Mouse (Mus musculus): ENCODE data around the gene Sept9. TPM values are rescaled to one million over a fixed set of nuclear protein-coding genes. Genes with fewer than 3 reads are reported as not detected.

Sept9 gene
- polyA plus RNA-seq, 1 experiment from 2014 or later: 111 TPM

DNA sequence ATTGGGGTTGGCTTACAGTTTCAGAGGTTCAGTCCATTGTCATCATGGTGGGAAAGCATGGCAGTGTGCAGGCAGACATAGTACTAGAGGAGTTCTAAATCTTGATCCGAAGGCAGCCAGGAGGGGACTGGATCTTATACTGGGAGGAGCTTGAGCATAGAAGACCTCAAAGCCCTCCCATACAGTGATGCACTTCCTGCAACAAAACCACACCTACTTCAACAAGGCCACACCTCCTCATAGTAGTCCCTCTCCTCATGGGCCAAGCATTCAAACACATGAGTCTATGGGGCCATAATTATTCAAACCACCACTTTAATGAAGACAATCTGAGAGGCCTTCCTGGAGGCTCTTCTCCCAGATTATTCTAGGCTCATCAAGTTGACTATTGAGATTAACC lies 57.8 kb downstream of the Sept9 start:
- Histone ChIP-seq H3K27ac (ENCODE audit: low read depth, low read length) (no peak overlapping the region), H3K36me3 (ENCODE audit: control insufficient read depth, insufficient read depth, low read length) (no peaks in the 10 kb centered on the region), H3K4me1 (replicated peaks; ENCODE audit: control insufficient read depth, insufficient read depth, low read length) (0 out of 2 replicates have a peak, but pooled peaks cover 3% of the 10 kb centered on the region), H3K9ac (ENCODE audit: low read depth, low read length) (no peak overlapping the region), H3K4me3 (ENCODE audit: low read depth, low read length) (no peak overlapping the region), H3K4me2 (no peak overlapping the region), H3K9me3 (ENCODE audit: control insufficient read depth, low read length) (no peaks in the 10 kb centered on the region), H3K27me3 (replicated peaks; ENCODE audit: control insufficient read depth, insufficient read depth, low read length) (no peaks in the 10 kb centered on the region)
- no peak for DNase-seq (ENCODE audit: low spot score)
- WGBS: 80% methylated on average over 1 of the region's 1 CpGs
- ATAC-seq (replicated peaks; ENCODE audit: low FRiP score): no peak

DNA sequence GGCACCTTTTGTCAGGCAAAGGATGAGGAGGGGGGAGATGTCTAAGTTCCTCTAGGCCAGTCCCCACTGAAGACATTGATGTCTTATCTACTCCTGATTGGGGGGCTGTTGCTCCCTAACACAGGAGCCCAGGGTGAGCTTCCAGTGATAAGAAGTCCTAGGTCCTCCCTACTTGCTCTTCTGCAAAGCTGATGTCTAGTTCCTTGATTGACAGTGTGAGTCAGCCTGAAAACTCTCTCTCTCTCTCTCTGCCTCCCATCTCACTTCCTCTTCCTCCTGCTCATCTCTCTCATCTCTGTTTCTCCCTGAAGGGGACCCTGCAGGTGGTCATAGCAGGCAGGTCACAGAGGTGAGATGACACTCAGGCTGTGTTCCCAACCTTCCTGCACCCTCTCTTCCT lies 58.4 kb downstream of the Sept9 start:
- Histone ChIP-seq H3K4me2 (no peak overlapping the region), H3K4me1 (replicated peaks; ENCODE audit: control insufficient read depth, insufficient read depth, low read length) (0 out of 2 replicates have a peak, but pooled peaks cover 3% of the 10 kb centered on the region), H3K27ac (ENCODE audit: low read depth, low read length) (no peak overlapping the region), H3K9ac (ENCODE audit: low read depth, low read length) (no peak overlapping the region), H3K4me3 (ENCODE audit: low read depth, low read length) (no peak overlapping the region), H3K36me3 (ENCODE audit: control insufficient read depth, insufficient read depth, low read length) (no peaks in the 10 kb centered on the region), H3K9me3 (ENCODE audit: control insufficient read depth, low read length) (no peaks in the 10 kb centered on the region), H3K27me3 (replicated peaks; ENCODE audit: control insufficient read depth, insufficient read depth, low read length) (no peaks in the 10 kb centered on the region)
- ATAC-seq (replicated peaks; ENCODE audit: low FRiP score): no peak
- DNase-seq (ENCODE audit: low spot score): no peak

DNA sequence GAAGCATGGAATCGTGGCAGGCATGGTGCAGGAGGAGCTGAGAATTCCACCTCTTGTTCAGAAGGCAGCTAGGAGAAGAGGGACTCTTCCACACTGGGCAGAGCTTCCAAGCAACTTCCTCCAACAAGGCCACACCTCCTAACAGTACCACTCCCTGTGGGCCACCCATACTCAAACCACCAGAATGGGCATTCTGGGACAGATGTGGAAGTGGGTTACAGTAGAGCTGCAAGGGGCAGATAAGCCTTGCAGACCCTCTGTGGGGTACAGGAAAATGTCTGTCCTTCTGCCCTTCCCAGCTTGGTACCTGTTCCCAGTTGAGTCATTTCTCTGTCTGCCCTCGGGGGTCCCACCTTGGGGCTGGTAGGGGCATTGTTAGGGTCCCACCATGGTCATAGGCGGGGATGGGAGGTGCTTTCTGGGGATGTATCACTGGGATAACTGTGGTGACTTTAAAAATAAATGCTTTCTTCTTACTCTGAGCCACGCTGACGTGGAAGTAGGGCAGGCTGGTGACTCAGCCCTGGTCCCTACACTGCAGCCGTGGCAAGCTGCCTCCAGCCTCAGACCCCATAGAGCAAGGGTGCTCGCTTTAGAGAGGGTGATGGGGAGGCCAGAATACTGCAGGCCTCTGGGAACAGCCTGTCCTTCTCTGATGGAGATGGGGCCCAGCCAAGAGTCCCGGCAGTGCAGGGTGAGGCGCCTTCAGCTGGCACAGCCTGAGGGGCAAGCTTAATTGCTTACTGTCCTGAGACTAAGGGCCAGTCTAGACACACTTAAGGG lies 59.9 kb downstream of the Sept9 start:
- 69% methylated on average over 9 of the region's 9 CpGs for WGBS
- H3K27ac ChIP-seq (ENCODE audit: low read depth, low read length): no peak overlapping the region
- H3K36me3 ChIP-seq (ENCODE audit: control insufficient read depth, insufficient read depth, low read length): no peaks in the 10 kb centered on the region
- H3K4me1 ChIP-seq (replicated peaks; ENCODE audit: control insufficient read depth, insufficient read depth, low read length): peaks cover 6% of the 10 kb centered on the region; the same call in 1 of the 2 replicates
- ATAC-seq (replicated peaks; ENCODE audit: low FRiP score): no peak
- H3K4me2 ChIP-seq: no peak overlapping the region
- H3K4me3 ChIP-seq (ENCODE audit: low read depth, low read length): no peak overlapping the region
- no peak overlapping the region for H3K9ac ChIP-seq (ENCODE audit: low read depth, low read length)
- H3K9me3 ChIP-seq (ENCODE audit: control insufficient read depth, low read length): no peaks in the 10 kb centered on the region
- H3K27me3 ChIP-seq (replicated peaks; ENCODE audit: control insufficient read depth, insufficient read depth, low read length): no peaks in the 10 kb centered on the region
- DNase-seq (ENCODE audit: low spot score): no peak

DNA sequence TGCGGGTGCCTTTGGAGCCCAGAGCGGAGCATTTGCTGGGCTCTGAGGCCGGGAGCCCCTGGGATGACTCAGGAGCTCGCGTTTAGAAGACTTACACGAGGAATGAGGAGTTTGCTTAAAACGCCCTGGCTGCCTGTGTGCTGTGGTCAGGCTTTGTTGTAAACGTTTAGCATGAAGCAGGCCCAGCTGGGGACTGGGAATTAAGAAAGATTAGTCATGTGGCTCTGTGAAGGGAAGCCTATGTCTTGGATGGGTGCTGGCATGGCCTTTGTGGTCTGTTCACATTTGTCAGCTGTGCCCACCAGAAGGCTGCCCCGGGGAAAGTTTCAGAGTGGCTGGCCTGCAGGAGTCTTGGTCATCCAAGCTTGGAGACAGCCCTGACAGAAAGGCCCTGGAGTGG lies 61.2 kb downstream of the Sept9 start:
- Histone ChIP-seq H3K27me3 (replicated peaks; ENCODE audit: control insufficient read depth, insufficient read depth, low read length) (peaks cover 2% of the 10 kb centered on the region), H3K9me3 (ENCODE audit: control insufficient read depth, low read length) (no peaks in the 10 kb centered on the region), H3K36me3 (ENCODE audit: control insufficient read depth, insufficient read depth, low read length) (no peaks in the 10 kb centered on the region), H3K27ac (ENCODE audit: low read depth, low read length) (no peak overlapping the region), H3K9ac (ENCODE audit: low read depth, low read length) (no peak overlapping the region), H3K4me3 (ENCODE audit: low read depth, low read length) (no peak overlapping the region), H3K4me2 (no peak overlapping the region), H3K4me1 (replicated peaks; ENCODE audit: control insufficient read depth, insufficient read depth, low read length) (peaks cover 14% of the 10 kb centered on the region)
- no peak for DNase-seq (ENCODE audit: low spot score)
- ATAC-seq (replicated peaks; ENCODE audit: low FRiP score): no peak
- 74% methylated on average over 9 of the region's 9 CpGs for WGBS

DNA sequence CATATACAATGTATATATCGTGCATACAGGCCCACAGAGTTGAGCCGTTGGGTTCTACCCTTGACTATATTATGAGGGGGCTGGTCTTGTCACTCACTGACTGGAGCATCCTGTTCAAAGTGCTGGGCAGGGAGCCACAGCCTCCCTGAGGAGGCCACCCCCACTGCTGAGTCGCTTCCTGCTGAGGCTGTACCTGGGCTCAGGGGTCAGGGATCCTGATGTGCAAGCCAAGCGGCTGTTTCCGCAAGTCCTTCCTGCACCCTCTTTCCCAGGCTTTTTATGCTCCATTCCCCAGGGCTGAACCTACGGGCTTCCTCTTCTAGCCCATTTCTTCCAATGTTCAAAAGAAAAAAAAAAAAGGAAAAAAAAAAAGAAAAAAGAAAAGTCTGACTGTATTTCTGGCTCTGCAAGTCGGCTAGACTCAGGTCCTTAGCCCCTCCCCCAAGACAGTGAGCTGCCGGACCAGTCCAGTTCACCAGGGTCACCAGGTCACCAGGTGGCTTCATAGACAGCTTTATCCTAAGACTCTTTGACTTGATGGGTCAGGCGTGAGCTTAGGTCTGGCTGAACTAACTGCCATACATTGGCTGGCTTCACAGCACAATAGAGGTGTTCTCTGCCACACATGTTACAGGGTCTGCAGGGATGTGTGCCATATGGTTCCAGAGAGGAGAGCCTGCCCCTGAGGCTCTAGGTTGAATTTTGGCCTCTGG lies 63.8 kb downstream of the Sept9 start:
- Histone ChIP-seq H3K36me3 (ENCODE audit: control insufficient read depth, insufficient read depth, low read length) (no peaks in the 10 kb centered on the region), H3K9ac (ENCODE audit: low read depth, low read length) (no peak overlapping the region), H3K9me3 (ENCODE audit: control insufficient read depth, low read length) (no peaks in the 10 kb centered on the region), H3K4me1 (replicated peaks; ENCODE audit: control insufficient read depth, insufficient read depth, low read length) (peaks cover 21% of the 10 kb centered on the region), H3K4me2 (no peak overlapping the region), H3K27me3 (replicated peaks; ENCODE audit: control insufficient read depth, insufficient read depth, low read length) (peaks cover 23% of the 10 kb centered on the region), H3K4me3 (ENCODE audit: low read depth, low read length) (no peak overlapping the region), H3K27ac (ENCODE audit: low read depth, low read length) (no peak overlapping the region)
- DNase-seq (ENCODE audit: low spot score): no peak
- WGBS: 44% methylated on average over 9 of the region's 9 CpGs
- no peak for ATAC-seq (replicated peaks; ENCODE audit: low FRiP score)

DNA sequence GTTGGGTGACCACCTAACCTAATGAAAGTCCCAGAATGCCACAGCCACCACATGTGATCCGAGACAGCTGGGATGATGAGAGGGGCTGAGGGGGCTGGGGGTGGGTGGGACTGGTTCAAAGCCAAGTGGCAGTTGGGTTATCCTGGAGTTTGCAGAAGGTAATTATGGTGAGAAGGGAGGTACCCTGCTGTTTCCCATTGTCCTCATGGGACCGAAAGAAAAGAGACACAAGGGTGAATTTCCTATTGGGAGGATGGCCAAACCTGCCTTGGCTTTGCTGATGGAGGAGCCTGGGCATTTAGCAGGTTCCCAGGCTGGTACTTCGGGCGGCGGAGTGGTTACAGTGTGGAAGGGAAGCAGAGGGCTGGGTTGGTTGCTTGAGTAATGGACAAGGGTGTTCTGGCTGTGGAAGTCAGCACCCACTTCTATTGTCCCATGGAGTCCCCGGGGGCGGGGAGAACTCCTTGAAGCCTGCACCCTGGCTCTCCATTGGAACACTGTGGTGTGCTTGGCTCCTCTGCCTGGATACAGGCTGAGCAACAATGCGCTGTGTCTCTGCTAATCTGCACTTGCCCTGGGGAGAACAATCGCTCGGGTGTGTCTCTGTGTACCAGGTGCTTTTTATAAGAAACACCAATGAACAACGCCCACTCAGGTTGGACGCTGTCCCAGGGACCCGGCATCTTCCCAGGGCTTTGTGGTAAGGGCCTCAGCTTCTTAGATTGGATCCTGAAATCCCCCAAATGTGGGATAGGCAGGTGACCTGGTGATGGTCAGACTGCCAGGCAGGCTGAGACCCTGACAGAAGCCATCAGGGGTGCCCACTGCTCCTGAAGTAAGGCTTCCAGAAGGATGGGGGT lies 64.9 kb downstream of the Sept9 start:
- ATAC-seq (replicated peaks; ENCODE audit: low FRiP score) (no peak), DNase-seq (ENCODE audit: low spot score) (no peak)
- Histone ChIP-seq H3K27me3 (replicated peaks; ENCODE audit: control insufficient read depth, insufficient read depth, low read length) (peaks cover 23% of the 10 kb centered on the region), H3K4me1 (replicated peaks; ENCODE audit: control insufficient read depth, insufficient read depth, low read length) (peaks cover 28% of the 10 kb centered on the region), H3K9me3 (ENCODE audit: control insufficient read depth, low read length) (no peaks in the 10 kb centered on the region), H3K4me3 (ENCODE audit: low read depth, low read length) (no peak overlapping the region), H3K36me3 (ENCODE audit: control insufficient read depth, insufficient read depth, low read length) (no peaks in the 10 kb centered on the region), H3K4me2 (no peak overlapping the region), H3K27ac (ENCODE audit: low read depth, low read length) (no peak overlapping the region), H3K9ac (ENCODE audit: low read depth, low read length) (no peak overlapping the region)
- 70% methylated on average over 13 of the region's 13 CpGs for whole genome bisulfite sequencing

DNA sequence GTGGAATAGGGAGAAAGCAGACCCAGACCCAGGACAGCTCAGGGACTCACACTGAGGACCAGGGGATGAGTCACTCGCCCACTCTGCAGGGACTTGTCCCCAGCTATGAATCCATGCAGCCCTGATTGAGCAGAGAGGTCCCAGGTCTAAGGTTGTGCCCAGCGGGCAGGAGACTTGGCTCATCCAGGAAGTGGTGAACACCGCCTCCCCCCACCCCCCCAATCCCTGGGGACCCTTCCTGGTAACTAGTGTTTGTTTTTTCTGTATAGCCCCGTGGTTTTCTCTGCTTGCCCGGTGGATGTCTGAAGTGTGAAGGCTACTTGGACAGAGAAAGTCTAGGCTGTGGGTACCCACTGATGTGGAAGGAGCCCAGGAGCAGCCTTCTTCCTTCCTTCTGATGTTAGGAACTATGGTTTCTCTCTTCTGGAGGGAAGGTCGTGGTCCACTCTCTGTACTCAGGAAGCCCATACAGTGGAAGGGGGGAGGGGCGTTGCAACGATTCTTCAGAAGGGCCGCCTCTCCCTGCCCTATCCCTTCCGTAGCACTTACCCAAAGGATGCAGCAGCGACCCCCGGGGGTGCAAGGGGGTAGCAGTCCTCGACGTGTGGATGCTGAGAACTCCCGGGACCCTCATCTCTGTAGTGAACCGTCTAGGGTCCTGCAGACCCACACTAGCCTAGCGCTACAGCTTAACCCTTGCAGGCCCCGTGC lies 66.0 kb downstream of the Sept9 start:
- Histone ChIP-seq H3K27me3 (replicated peaks; ENCODE audit: control insufficient read depth, insufficient read depth, low read length) (peaks cover 23% of the 10 kb centered on the region), H3K27ac (ENCODE audit: low read depth, low read length) (peak overlapping the region; percentile 71; the same call in 1 of the 2 replicates), H3K36me3 (ENCODE audit: control insufficient read depth, insufficient read depth, low read length) (no peaks in the 10 kb centered on the region), H3K4me1 (replicated peaks; ENCODE audit: control insufficient read depth, insufficient read depth, low read length) (peaks cover 35% of the 10 kb centered on the region), H3K4me2 (peak overlapping the region; percentile 71), H3K9me3 (ENCODE audit: control insufficient read depth, low read length) (no peaks in the 10 kb centered on the region), H3K4me3 (ENCODE audit: low read depth, low read length) (peak overlapping the region; percentile 59), H3K9ac (ENCODE audit: low read depth, low read length) (no peak overlapping the region)
- ATAC-seq (replicated peaks; ENCODE audit: low FRiP score) (peak; percentile 28), DNase-seq (ENCODE audit: low spot score) (peak; percentile 72)
- WGBS: 3% methylated on average over 18 of the region's 18 CpGs
